Mouse (Mus musculus) gastrocnemius, adult 18-20 months (tissue): Measurements from ENCODE around the gene Rubcnl. TPM values are rescaled to one million over a fixed set of nuclear protein-coding genes. Genes with fewer than 3 reads are reported as not detected.

Experiments used
- DNase-seq: peaks from one replicate; pipeline ENCODE4 v3.0.0; 2021; ENCODE audit warnings: low spot score
- total RNA-seq, 2 experiments: library from RNA; stranded (reverse); gene quantifications; 2 replicates each; pipeline ENCODE4 v1.2.3; 2021

Rubcnl gene
- total RNA-seq, 2 experiments from 2014 or later = 0.12 to 0.14 TPM

DNA sequence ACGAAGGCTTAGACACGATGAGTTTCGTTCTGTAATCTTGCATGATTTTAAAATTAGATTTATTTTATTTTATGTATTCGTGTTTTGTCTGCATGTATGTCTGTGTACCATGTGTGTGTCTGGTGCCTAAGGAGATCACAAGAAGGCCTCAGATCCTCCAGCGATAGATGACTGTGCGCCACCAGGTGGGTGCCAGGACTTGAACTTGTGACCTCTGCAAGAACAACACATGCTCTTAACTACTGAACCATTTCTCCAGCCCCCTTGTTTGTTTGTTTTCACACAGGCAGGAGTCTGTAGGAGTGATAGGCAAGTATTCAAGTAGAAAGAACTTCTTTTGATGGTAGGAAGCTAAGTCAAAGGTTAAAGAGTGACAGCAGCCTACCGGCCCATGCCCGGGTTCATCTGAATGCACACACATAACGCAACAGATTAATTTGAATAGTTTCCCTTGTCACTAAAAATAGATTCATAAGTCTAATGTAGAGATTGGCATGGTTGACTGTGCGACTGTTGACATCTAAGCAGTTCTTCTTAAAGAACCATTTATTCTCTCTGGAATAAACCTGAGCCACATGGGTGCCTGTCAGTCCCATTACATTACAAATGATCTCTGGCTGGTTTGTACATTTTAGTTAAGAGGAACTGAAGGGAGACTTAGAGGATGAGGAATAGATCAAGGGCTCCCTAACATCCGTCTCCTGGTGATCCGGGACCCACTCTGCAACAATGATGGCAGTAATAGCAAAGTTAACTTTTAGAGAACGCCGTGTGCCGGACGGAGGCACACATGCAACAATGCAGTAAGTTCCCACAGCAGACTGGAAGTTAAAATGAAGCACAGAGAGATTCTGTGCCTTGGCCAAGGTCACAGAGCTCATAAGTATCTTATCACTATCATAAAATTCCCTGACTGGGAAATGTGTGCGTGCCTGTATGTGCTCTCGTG lies 2.3 kb downstream of the Rubcnl start:
- no peak for DNase-seq

DNA sequence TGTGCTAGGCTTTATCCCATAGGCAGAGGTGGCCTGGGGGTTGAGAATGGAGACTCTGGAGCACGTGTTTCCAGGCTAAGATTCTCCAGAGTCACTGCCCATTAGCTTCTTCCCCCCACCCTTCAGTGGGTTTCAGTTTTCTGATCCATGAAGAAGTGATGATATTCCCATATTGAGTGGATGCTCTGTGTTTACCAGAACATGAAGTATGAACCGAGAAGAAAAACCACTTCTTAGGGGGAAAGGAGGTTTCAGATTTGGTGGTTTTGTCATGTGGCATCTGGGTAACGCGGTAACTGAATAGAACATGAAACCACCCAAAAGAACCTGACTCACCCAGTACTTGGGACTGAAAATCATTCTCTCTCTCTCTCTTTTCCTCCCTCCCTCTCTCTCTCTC lies 3.0 kb downstream of the Rubcnl start:
- no peak for DNase-seq

DNA sequence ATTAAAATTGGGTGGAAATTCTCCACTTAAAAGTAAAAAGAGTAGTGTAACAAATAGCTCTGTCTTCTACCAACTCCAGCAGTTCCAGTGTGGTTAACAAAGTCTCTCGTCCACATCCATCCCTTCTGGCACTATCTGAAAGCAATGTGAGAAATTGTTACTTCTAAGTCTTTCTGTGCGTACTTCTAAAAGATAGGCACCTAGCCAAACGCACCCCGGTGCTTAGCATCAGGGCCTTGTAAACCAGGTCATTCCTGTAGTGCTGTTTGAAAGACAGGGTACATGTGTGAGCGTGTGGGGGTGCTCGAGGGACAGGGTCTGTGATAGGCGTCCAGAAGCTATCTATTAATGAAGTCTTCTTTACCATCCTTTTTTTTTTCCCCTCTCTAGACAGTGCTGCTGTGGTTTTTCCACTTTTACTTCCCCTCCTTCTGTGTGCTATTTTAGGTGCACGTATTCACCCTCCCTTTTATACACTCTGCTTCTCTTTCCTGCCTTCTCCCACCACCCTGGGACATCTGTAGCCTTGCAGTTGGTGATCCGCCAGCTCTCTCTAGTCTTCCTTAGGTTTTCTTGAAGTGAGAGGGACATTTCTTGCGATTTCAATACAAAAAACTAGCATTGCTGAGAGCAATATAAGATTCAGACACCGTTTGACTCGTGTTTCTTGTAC lies 4.9 kb downstream of the Rubcnl start:
- DNase-seq = no peak

- no peak for DNase-seq
Observed at GRCm38 (mm10) chr14:75022522-75022921, 6.7 kb downstream of the Rubcnl start.

DNA sequence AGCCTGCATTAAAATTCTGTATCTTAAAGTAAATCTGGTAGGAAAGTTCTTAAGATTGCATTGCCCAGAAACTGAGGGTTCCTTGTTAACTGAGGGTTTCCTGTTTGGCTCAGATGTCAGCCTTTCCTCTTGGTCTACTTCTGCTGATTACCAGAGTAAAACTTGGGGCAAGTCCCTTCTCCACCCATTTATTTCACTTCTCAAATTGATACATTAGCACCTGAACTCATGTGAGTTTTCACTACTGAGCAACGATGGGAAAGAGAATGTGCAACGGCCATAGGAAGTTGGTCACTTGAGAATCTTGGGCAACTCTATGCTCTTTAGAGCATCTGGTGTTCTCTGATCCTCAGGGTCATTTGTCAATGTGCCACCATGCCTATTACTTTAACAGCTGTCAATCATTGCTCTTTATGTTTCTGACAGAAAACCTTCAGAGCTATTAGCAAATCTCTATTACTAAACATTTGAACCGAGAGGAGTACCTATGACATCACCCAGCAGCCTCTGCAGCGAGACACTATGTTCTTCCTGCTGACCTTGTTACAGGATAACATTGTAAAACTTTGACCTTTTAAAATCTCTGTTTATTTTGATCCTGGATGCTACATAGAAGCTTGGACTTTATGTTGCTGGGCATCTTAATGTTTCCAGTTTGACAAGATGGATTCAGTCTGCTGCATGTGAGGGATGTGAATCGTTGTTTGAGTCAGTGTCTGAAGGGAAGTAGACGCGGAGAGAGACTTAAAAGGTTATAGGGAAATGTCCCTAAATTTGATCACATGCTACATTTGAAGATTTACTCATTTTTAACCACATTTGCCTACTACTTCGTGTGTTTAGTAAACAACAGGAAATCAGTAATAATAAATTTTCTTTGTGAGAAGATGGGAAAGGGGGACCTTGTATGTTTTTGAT lies 9.2 kb downstream of the Rubcnl start:
- no peak for DNase-seq

DNA sequence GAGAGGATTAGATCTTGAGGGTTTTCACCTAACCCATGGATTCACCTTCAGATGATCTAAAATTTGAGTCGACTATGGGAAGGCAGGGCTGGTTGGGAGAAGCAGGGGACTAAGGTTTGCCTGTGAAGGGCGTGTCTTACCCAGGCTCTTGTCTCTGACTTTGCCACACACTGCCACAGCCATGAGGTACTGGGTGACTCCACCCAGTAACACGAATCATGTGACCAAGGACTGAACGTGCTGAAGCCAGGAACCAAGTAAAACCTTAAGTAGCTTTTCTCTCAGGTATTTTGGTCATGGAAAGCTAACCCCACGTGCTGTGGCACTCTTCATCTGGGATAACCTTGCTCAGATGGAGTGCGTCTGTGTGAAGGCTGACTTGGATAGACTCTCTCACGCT lies 14.9 kb downstream of the Rubcnl start:
- DNase-seq = no peak

DNA sequence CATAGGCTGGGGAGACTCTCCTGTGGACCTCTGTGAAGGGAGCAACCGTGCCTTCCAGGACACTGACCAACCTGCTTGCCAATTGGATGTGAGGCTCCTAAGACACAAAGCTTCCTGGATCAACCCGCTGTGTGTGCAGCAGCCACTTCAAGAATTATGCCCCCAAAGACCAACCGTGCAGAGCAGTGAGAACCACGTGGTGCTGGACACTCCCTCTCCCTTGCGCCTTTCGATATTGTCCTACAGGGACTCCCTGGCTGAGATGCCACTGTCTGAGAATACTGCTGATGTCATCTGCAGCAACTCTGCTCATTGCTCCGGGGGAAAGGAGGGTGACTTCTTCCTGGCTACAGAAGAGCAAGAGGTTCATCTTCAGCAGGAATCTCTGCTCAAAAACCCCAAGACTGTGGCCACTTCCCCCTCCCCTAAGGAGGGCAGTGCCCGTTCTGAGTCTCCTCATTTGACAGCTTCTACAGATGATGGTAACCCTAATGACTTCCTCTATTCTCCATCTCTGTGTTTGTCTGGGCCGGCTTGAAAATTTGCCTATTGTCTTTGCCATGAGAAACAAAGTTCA lies 16.3 kb downstream of the Rubcnl start:
- DNase-seq = no peak

- DNase-seq = no peak
Observed at GRCm38 (mm10) chr14:75032742-75033141, 16.9 kb downstream of the Rubcnl start.

DNA sequence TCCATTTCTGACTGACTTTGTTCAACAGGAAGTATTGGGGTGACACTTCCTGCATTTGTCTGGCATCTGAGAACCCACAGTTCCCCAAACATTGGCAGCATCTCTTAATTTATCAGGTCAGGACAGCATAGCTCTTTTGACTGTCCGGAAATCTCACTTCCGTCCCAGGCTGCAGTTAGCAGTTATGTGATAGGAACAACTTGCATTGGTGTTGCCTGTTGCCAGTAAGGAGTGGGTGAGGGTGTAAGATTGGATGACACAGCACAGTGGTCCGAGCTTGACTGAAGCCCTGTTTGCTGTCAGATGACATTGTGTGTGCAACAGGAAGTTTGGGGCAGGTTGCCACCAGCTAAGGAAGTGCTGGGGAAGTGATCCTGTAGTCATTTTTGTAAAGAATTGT lies 18.4 kb downstream of the Rubcnl start:
- no peak for DNase-seq

GRCm38 (mm10) chr14:75035431-75035830 lies 19.6 kb downstream of the Rubcnl start:
- DNase-seq = no peak

GRCm38 (mm10) chr14:75045184-75045583 lies 29.4 kb downstream of the Rubcnl start:
- DNase-seq = no peak

GRCm38 (mm10) chr14:75052451-75052850 lies 36.6 kb downstream of the Rubcnl start:
- no peak for DNase-seq

- no peak for DNase-seq
Observed at GRCm38 (mm10) chr14:75054455-75055343, 38.9 kb downstream of the Rubcnl start.

DNA sequence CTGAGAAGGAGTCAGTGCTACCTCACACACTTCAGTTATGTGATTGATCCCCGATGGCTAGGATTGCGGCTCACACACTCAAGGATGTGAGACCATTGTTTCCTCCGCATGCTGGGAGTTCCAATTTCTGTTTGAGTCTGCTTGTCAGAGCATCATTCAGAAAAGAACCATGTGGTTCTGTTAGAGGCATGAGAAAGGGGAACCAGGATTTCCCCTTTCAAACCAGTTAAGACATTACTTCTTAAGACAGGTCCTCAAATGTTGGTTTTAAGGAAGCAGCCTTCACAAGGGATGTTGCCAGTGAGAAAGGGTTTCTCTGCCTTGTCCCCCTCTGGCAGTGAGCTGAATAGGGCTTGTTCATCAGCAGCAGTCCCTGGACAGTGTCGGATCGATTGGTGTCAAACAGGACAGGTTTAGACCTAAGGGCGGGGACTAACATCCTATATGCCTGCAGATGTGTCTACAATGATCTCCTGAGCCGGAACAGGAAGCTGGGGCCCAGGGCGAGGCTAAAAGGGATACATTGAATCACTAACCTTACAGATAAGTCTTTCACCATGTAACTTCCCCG lies 41.1 kb downstream of the Rubcnl start:
- no peak for DNase-seq

DNA sequence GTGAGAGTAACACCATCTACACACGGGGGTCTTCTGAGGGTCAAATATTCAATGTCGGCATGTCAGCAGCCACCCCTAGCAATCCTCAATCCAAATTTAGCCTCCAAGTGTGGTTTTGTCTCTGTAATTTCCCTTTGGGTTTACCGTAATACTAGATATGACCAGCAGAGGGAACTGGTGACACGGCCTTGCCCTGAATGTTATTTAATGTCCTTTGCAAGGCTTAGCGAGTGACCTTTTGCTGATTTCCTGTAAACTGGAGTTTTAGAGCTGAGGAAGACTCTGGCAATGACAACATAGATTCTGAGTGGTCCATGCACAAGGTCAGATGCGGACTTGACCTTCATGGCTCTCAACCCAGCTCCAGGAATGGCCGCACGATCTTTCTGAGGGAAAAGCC lies 44.7 kb downstream of the Rubcnl start:
- peak; percentile 20 for DNase-seq

- DNase-seq = no peak
Observed at GRCm38 (mm10) chr14:75063936-75064335, 48.1 kb downstream of the Rubcnl start.

DNA sequence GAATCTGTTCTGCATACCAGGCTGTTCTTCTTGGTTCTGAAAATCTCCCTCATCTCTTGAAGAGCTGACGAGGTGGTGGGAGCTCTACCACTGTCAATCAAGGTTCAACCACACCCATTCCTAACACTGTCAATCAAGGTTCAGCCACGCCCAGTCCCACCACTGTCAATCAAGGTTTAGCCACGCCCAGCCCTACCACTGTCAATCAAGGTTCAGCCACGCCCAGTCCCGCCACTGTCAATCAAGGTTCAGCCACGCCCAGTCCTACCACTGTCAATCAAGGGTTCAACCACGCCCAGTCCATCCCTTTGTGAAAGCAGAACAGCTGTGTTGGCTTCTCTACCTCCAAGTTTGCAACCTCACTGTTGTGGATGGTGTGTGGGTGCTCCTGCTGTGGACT lies 48.7 kb downstream of the Rubcnl start:
- DNase-seq = no peak

- DNase-seq = no peak
Observed at GRCm38 (mm10) chr14:75065211-75065610, 49.4 kb downstream of the Rubcnl start.

DNA sequence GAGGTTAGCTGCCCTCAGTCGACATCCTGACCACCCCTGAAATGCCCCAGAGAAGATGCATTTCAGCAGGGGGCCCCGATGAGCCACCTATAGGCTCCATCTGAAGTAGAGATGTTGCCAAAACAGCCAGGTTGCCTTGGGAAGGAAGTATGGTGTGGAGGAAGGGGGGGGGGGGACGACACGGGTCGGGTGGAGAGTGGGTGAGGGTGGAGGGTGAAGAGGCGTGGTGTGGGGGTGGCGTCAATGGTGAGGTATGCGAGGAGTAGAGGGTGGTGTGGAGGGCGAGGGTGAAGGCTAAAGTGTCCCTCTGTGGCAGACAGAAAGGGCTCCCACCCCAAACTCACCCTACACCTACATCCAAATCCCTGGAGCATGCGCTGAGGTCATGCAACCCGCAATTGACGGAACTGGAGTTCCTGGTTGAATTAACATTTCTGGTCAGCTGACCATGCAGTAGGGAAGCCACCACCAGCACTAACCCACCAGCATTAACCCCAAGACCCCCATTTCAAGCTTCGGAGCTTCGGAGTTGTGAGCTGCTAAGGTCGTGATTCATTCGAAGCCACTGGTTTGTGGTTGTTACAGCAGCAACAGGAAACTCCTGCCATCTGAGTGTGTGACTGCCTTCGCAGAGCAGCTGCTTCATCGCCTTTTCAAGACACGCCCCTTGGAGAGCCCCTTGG lies 52.7 kb downstream of the Rubcnl start:
- DNase-seq = no peak
